Mouse (Mus musculus) MEL (cell line): ENCODE measurements around the gene Gm5416.

ENCODE experiments used
- CTCF ChIP-seq, 3 experiments: IDR thresholded peaks in 2 of 3; conservative IDR thresholded peaks in 1 of 3; 2 replicates each; pipeline ENCODE4 v1.5.1; 2011 to 2012; ENCODE audit warnings: low read length in 3 of 3, low read depth in 2 of 3, mild to moderate bottlenecking in 2 of 3, improper control_type of control experiment in 1 of 3, inconsistent platforms in 1 of 3, mixed read lengths in 1 of 3, moderate library complexity in 1 of 3; ENCODE audit not compliant: control insufficient read depth in 1 of 3, insufficient read depth in 1 of 3, poor library complexity in 1 of 3, severe bottlenecking in 1 of 3
- E2F4 ChIP-seq: IDR thresholded peaks from 2 replicates; pipeline ENCODE4 v1.6.1; 2011; ENCODE audit warnings: low read depth, low read length, improper control_type of control experiment, borderline replicate concordance
- EP300 ChIP-seq, 2 experiments: IDR thresholded peaks; 2 replicates each; pipeline ENCODE4 v1.6.1; 2011; ENCODE audit warnings: improper control_type of control experiment in 2 of 2, low read length in 2 of 2, low read depth in 1 of 2, mild to moderate bottlenecking in 1 of 2
- JUND ChIP-seq: IDR thresholded peaks from 2 replicates; pipeline ENCODE4 v1.6.1; 2011; ENCODE audit warnings: low read depth, mild to moderate bottlenecking, improper control_type of control experiment, low read length
- MAX ChIP-seq: IDR thresholded peaks from 2 replicates; pipeline ENCODE4 v1.6.1; 2011; ENCODE audit warnings: low read length, improper control_type of control experiment
- MAZ ChIP-seq: IDR thresholded peaks from 2 replicates; pipeline ENCODE4 v1.6.1; 2012; ENCODE audit warnings: low read depth, mild to moderate bottlenecking, inconsistent platforms, low read length, improper control_type of control experiment
- MXI1 ChIP-seq: IDR thresholded peaks from 2 replicates; pipeline ENCODE4 v1.6.1; 2011; ENCODE audit warnings: mild to moderate bottlenecking, low read depth, low read length, improper control_type of control experiment
- POLR2A ChIP-seq, 2 experiments: IDR thresholded peaks; 2 replicates each; pipeline ENCODE4 v1.6.1; 2011 to 2012; ENCODE audit warnings: low read length in 2 of 2, mild to moderate bottlenecking in 2 of 2, control low read depth in 1 of 2, improper control_type of control experiment in 1 of 2, low read depth in 1 of 2, moderate library complexity in 1 of 2; ENCODE audit not compliant: control insufficient read depth in 1 of 2, insufficient read depth in 1 of 2, poor library complexity in 1 of 2
- POLR2AphosphoS2 ChIP-seq: IDR thresholded peaks from 2 replicates; pipeline ENCODE4 v1.6.1; 2011; ENCODE audit warnings: low read length, improper control_type of control experiment
- RAD21 ChIP-seq: IDR thresholded peaks from 2 replicates; pipeline ENCODE4 v1.6.1; 2011; ENCODE audit warnings: mild to moderate bottlenecking, low read depth, low read length, improper control_type of control experiment
- RCOR1 ChIP-seq: IDR thresholded peaks from 2 replicates; pipeline ENCODE4 v1.6.1; 2012; ENCODE audit warnings: low read depth, mild to moderate bottlenecking, inconsistent platforms, low read length, improper control_type of control experiment
- UBTF ChIP-seq: IDR thresholded peaks from 2 replicates; pipeline ENCODE4 v1.6.1; 2012; ENCODE audit warnings: low read depth, mild to moderate bottlenecking, inconsistent platforms, low read length, improper control_type of control experiment, moderate library complexity, borderline replicate concordance; ENCODE audit not compliant: insufficient read depth
- ZMIZ1 ChIP-seq: IDR thresholded peaks from 2 replicates; pipeline ENCODE4 v1.6.1; 2012; ENCODE audit warnings: low read depth, mild to moderate bottlenecking, inconsistent platforms, low read length, improper control_type of control experiment, moderate library complexity

- no peak for TF ChIP-seq ZMIZ1
- TF ChIP-seq MXI1, result no peak
- TF ChIP-seq UBTF, result no peak
- TF ChIP-seq CTCF (IDR thresholded peaks at IDR 0.05 in 2 of 3, conservative IDR thresholded peaks at IDR 0.05 in 1 of 3; ENCODE audit: control insufficient read depth in 1 of 3, insufficient read depth in 1 of 3, low read depth in 2 of 3, low read length in 3 of 3, poor library complexity in 1 of 3, severe bottlenecking in 1 of 3), result no peak
- no peak for TF ChIP-seq MAX
- no peak for TF ChIP-seq JUND
- no peak for TF ChIP-seq RCOR1
- no peak for TF ChIP-seq MAZ
- TF ChIP-seq EP300 (IDR thresholded peaks at IDR 0.05; ENCODE audit: low read depth in 1 of 2, low read length in 2 of 2), result no peak
- TF ChIP-seq RAD21, result no peak
- no peak for TF ChIP-seq POLR2AphosphoS2
- TF ChIP-seq E2F4, result no peak
- TF ChIP-seq POLR2A (IDR thresholded peaks at IDR 0.05; ENCODE audit: control insufficient read depth in 1 of 2, insufficient read depth in 1 of 2, low read depth in 1 of 2, low read length in 2 of 2, poor library complexity in 1 of 2), result no peak
These were observed 30.3 kb upstream of the Gm5416 start for GRCm38 (mm10) chr16:36179910-36180309.
